In the genomic region with DNA sequence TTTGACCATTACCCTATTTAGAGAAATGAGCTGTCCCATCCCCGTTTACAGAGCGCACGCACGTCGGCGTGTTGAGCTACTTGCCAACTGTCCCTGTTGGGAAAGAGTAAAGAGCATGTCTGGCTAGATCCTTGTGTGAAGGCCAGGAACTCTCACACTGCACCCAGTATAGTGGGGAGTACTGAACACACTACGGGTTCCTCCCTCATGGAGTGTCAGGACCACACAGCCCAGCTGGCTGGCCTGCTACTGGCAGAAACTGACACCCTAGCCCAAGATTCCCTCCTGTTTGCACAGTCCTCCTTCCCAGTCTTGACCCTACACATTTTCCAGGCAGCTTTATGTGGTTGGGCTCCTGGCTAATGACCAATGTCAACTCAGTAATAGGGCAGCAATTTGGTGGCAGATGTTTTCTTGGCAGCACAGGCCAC, we compare ENCODE assay signal across 11 mouse cellular contexts. TPM values are rescaled to one million over a fixed set of nuclear protein-coding genes. Genes with fewer than 3 reads are reported as not detected.
DNase-seq lines count a peak whose midpoint lies in the region; ATAC-seq and TF ChIP-seq lines count a peak whose summit lies in the region.
"Had no signal": no experiment of that assay in that cellular context is flagged by ENCODE, and none has a peak within 500 bp of the region (broad histone marks: within the 10 kb centered on the region; RNA-seq: fewer than 3 reads in every experiment).

No protein-coding gene starts in this region.

- peak; percentile 93 for DNase-seq in heart, adult 11 months
- DNase-seq in midbrain, embryonic 11.5 days (ENCODE audit: low spot score, missing footprints) = peak; percentile 73
- no peak for DNase-seq in midbrain, postnatal 0 days (ENCODE audit: low spot score)
- peak; percentile 43 to 64 for DNase-seq in kidney, postnatal 4 days
- DNase-seq in lung, postnatal 36 days = peak; percentile 63
- DNase-seq in left cerebral cortex, adult 11 months (ENCODE audit: low spot score) = no peak
- DNase-seq in retina, embryonic 14.5 days (ENCODE audit: low spot score) = no peak
- DNase-seq: liver, postnatal 0 days had no signal

- H3K9me3 ChIP-seq in heart, embryonic 12.5 days (replicated peaks) = no peaks in the 10 kb centered on the region
- H3K9me3 ChIP-seq in midbrain, embryonic 11.5 days (ENCODE audit: control insufficient read depth, low read length) = no peaks in the 10 kb centered on the region
- no peaks in the 10 kb centered on the region for H3K9me3 ChIP-seq in midbrain, postnatal 0 days (ENCODE audit: low read length)

- H3K9ac ChIP-seq in heart, embryonic 12.5 days = no peak overlapping the region
- no peak overlapping the region for H3K9ac ChIP-seq in midbrain, embryonic 11.5 days (ENCODE audit: low read length)
- H3K9ac ChIP-seq in midbrain, postnatal 0 days (replicated peaks; ENCODE audit: low read length, poor library complexity, severe bottlenecking) = no peak overlapping the region
- H3K9ac ChIP-seq: liver, postnatal 0 days had no signal

- no peak overlapping the region for H3K4me3 ChIP-seq in heart, embryonic 12.5 days
- no peak overlapping the region for H3K4me3 ChIP-seq in midbrain, embryonic 11.5 days (ENCODE audit: low read depth, low read length)
- no peak overlapping the region for H3K4me3 ChIP-seq in midbrain, postnatal 0 days (ENCODE audit: low read depth, low read length)

- no peak for ATAC-seq in heart, embryonic 12.5 days (ENCODE audit: insufficient number of reproducible peaks, low FRiP score)
- no peak for ATAC-seq in midbrain, embryonic 11.5 days (ENCODE audit: low FRiP score)
- ATAC-seq in midbrain, postnatal 0 days (ENCODE audit: low FRiP score) = no peak
- ATAC-seq: CD4-positive, CD25-positive, alpha-beta regulatory T cell, adult 4 months; liver, postnatal 0 days had no signal

- no peak for TF ChIP-seq CTCF in midbrain, postnatal 0 days (IDR thresholded peaks at IDR 0.05)

- H3K27me3 ChIP-seq in heart, embryonic 12.5 days (replicated peaks) = peaks cover 7% of the 10 kb centered on the region; the same call in 1 of the 2 replicates
- peaks cover 7% of the 10 kb centered on the region for H3K27me3 ChIP-seq in midbrain, embryonic 11.5 days (ENCODE audit: control insufficient read depth, insufficient read depth, low read length)
- no peaks in the 10 kb centered on the region for H3K27me3 ChIP-seq in midbrain, postnatal 0 days (ENCODE audit: insufficient read depth, low read length)

- no peaks in the 10 kb centered on the region for H3K36me3 ChIP-seq in heart, embryonic 12.5 days
- H3K36me3 ChIP-seq in midbrain, embryonic 11.5 days (ENCODE audit: control insufficient read depth, insufficient read depth, low read length) = no peaks in the 10 kb centered on the region
- no peaks in the 10 kb centered on the region for H3K36me3 ChIP-seq in midbrain, postnatal 0 days (ENCODE audit: insufficient read depth, low read length)

- 81% methylated on average over 7 of the region's 7 CpGs for WGBS in heart, embryonic 12.5 days
- WGBS in midbrain, embryonic 11.5 days = 93% methylated on average over 7 of the region's 7 CpGs
- WGBS in midbrain, postnatal 0 days = 87% methylated on average over 7 of the region's 7 CpGs

- no peak overlapping the region for H3K4me2 ChIP-seq in heart, embryonic 12.5 days
- H3K4me2 ChIP-seq in midbrain, embryonic 11.5 days = no peak overlapping the region
- no peak overlapping the region for H3K4me2 ChIP-seq in midbrain, postnatal 0 days (ENCODE audit: low read depth, low read length, poor library complexity, severe bottlenecking)
- H3K4me2 ChIP-seq: heart, embryonic 11.5 days had no signal

- H3K27ac ChIP-seq in heart, embryonic 12.5 days (ENCODE audit: poor library complexity, severe bottlenecking) = no peak overlapping the region
- no peak overlapping the region for H3K27ac ChIP-seq in midbrain, embryonic 11.5 days (ENCODE audit: low read depth, low read length)
- H3K27ac ChIP-seq in midbrain, postnatal 0 days (ENCODE audit: low read depth, low read length) = no peak overlapping the region

- H3K4me1 ChIP-seq in heart, embryonic 12.5 days (replicated peaks) = peaks cover 6% of the 10 kb centered on the region
- peaks cover 15% of the 10 kb centered on the region for H3K4me1 ChIP-seq in midbrain, embryonic 11.5 days (ENCODE audit: control insufficient read depth, insufficient read depth, low read length)
- peaks cover 5% of the 10 kb centered on the region; the same call in 1 of the 2 replicates for H3K4me1 ChIP-seq in midbrain, postnatal 0 days (ENCODE audit: insufficient read depth, low read length)

RNA-seq across cellular contexts. Expression of a gene that starts 5.3 kb away (rescaled TPM):
- 0.57 and 0.81 TPM in 2 replicates for polyA plus RNA-seq in heart, embryonic 12.5 days (2016; fragmentation: Nextera tagmentation; extraction: Ambion mirVana)
- 0.20 and 0.22 TPM in 2 replicates for polyA plus RNA-seq in midbrain, embryonic 11.5 days (2014; fragmentation: Nextera tagmentation; extraction: Ambion mirVana)
- total RNA-seq in midbrain, postnatal 0 days (2014; rRNA removed) = 3.6 and 3.7 TPM in 2 replicates
- polyA plus RNA-seq in midbrain, postnatal 0 days (2015; fragmentation: Nextera tagmentation; extraction: Ambion mirVana) = 0.95 and 0.98 TPM in 2 replicates

Comparison
In these comparisons a context has a peak if more than half of its experiments do, and no peak if none do; other contexts are left out.
1. DNase-seq: peak in heart, adult 11 months (single experiment), midbrain, embryonic 11.5 days (single experiment), kidney, postnatal 4 days (2 of 2) and lung, postnatal 36 days (single experiment); none in midbrain, postnatal 0 days (single experiment), left cerebral cortex, adult 11 months (single experiment) and retina, embryonic 14.5 days (single experiment).